Mouse (Mus musculus) lung, postnatal 25 days (tissue): ENCODE data around the gene Nipal4.
A peak's percentile ranks its signal among the peaks of the same experiment; 100 is the strongest.

ENCODE experiments used
- DNase-seq: peaks from one replicate; pipeline ENCODE4 v3.0.0; 2022; ENCODE audit warnings: low spot score

Nipal4 gene

GRCm38 (mm10) chr11:46157462-46157861, 8.8 kb downstream of the Nipal4 start:
- DNase-seq: no peak

GRCm38 (mm10) chr11:46156945-46157344, 9.4 kb downstream of the Nipal4 start:
- DNase-seq: no peak

- no peak for DNase-seq
These were observed 19.7 kb downstream of the Nipal4 start for GRCm38 (mm10) chr11:46146619-46147018.

GRCm38 (mm10) chr11:46145163-46145875, 21.0 kb downstream of the Nipal4 start:
- no peak for DNase-seq

DNA sequence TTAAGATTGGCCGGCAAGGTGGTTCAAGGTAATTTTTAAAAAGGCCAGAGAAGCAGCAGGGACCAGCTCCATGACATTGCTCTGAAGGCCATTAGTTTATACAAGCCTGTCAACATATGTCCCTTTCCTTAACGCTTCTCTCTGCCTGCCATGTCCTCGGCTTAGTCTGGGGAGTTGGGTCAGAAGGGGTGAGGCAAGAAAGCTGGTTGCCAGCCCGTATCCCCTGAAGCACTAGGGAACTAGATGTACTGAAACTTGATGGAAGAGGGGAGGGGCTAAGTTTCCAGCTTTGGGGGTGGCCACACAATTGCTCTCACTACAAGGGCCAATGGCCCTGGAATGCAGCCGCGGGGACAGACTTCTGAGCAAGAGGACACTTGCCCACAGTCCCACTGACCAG, 23.0 kb downstream of the Nipal4 start:
- no peak for DNase-seq

- no peak for DNase-seq
These were observed 31.4 kb downstream of the Nipal4 start for GRCm38 (mm10) chr11:46134899-46135298.

- DNase-seq: no peak
These were observed 35.0 kb downstream of the Nipal4 start for GRCm38 (mm10) chr11:46131022-46131986.

GRCm38 (mm10) chr11:46128548-46128945, 37.8 kb downstream of the Nipal4 start:
- DNase-seq: peak; percentile 80

- DNase-seq: peak; percentile 35
These were observed 38.4 kb downstream of the Nipal4 start for GRCm38 (mm10) chr11:46127621-46128547.

- no peak for DNase-seq
These were observed 39.4 kb downstream of the Nipal4 start for GRCm38 (mm10) chr11:46126827-46127410.

- DNase-seq: no peak
These were observed 40.0 kb downstream of the Nipal4 start for GRCm38 (mm10) chr11:46126317-46126716.

DNA sequence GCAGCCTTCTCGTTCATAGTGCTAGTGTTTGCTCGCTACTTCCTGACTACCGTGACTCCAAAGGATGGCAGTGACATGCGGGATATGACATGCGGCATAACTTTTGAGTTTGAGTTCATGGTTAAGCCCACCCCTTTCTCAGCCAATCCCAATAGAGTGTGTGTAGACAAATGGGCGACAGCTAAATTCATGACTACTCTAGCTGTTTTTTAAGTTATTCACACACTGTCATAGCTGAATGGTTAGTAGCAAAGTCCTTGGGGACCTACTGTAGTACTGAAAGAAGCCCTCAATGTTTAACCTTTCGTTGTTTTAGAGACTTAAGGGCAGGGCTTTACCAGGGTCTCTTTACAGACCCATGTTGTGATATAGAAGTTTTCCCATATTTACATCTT, 40.5 kb downstream of the Nipal4 start:
- no peak for DNase-seq

- DNase-seq: no peak
These were observed 41.0 kb downstream of the Nipal4 start for GRCm38 (mm10) chr11:46125093-46125834.

GRCm38 (mm10) chr11:46123328-46123866, 42.9 kb downstream of the Nipal4 start:
- peak; percentile 47 for DNase-seq

DNA sequence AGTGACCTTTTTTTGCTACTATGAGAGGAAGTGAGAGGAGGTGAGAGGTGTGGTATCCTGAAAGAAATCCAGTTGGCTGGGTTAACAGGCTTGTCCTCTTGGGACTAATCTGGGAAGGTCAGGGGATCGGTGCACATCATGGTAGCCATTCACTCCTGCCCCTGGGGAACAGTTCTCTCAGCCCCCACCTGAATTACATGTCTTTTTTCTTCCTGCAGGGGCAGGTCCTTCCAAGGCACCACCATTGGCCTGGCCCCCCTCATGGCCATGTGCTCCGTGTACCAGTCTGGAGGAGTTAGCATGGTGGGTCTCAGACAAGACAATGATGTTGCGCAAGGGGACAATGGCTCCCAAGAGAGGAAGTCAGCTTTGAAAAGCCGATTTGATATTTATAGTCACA, 43.4 kb downstream of the Nipal4 start:
- DNase-seq: no peak

- DNase-seq: no peak
These were observed 44.6 kb downstream of the Nipal4 start for GRCm38 (mm10) chr11:46121666-46122065.

DNA sequence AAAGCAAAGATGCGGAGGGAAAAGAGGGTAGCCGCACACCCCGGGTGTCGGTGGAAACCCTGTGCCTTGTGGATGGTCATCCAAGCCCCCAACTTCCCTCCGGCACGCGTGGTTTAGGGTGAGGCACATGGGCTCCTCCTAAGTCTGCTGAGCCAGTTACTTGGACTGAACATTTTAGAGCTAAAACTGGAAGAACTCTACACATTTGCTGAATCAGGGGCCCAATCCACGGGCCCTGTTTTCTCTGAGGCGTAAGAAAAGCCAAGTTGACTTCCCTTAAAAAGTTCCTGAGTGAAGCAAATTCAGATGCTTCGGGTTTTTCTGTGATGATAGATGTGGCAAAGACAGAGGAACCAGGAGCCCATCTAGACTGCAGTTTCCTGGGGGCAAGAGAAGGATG, 46.2 kb downstream of the Nipal4 start:
- DNase-seq: no peak

GRCm38 (mm10) chr11:46119624-46120023, 46.7 kb downstream of the Nipal4 start:
- DNase-seq: no peak

- DNase-seq: no peak
These were observed 49.8 kb downstream of the Nipal4 start for GRCm38 (mm10) chr11:46116510-46116909.

- DNase-seq: no peak
These were observed 50.7 kb downstream of the Nipal4 start for GRCm38 (mm10) chr11:46115411-46116173.
